Mouse (Mus musculus): ENCODE data around the gene Lmntd2.

DNA sequence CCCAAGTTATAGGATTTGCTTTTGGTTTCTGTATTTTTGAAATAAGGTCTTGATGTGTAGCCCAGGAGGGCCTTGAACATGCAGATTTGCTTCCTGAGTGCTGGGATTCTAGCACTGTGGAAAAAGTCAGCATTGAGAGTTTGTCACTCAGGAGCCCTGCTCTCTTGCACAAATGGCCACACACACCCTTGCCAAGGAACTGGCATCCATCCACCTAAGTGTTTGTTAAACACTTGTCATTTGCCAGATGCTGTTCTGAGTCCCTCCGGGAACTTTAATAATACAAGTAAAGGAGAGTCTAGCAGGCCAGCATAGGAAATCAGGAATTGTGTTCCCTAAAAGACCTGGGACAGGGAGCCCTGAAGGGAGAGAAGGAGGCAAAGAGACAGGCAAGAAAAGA is 44.6 kb downstream of the Lmntd2 start:
- TF ChIP-seq CTCF (IDR thresholded peaks at IDR 0.05; ENCODE audit: extremely low read depth, insufficient read length, insufficient replicate concordance, low read depth, low read length), result no peak
- no peak for TF ChIP-seq POLR2A (IDR thresholded peaks at IDR 0.05; ENCODE audit: low read depth, low read length)

Measured in small intestine, adult 2 months (tissue).